Mouse (Mus musculus) layer of hippocampus, adult 11-12 months (tissue): ENCODE measurements at regions not wholly inside any gene's neighbourhood (a gene's known extent, or its start where the extent isn't known, plus 50 kb on each side); places are given as distances from the start of the nearest gene placed in this dataset.

ENCODE experiments used
- DNase-seq: peaks from one replicate; pipeline ENCODE4 v3.0.0; 2022; ENCODE audit warnings: low spot score

- no peak for DNase-seq
These were observed 190.8 kb downstream of the Pfkfb3 start for GRCm38 (mm10) chr2:11363061-11363464.

- peak; percentile 29 for DNase-seq
These were observed 190.5 kb downstream of the Prkcq start for GRCm38 (mm10) chr2:11362205-11362994.

- no peak for DNase-seq
These were observed 187.4 kb downstream of the Prkcq start for GRCm38 (mm10) chr2:11359280-11359679.

GRCm38 (mm10) chr2:11356714-11357113 lies 184.8 kb downstream of the Prkcq start:
- no peak for DNase-seq

GRCm38 (mm10) chr2:11355594-11355993 lies 183.7 kb downstream of the Prkcq start:
- DNase-seq: no peak
